In the genomic region with DNA sequence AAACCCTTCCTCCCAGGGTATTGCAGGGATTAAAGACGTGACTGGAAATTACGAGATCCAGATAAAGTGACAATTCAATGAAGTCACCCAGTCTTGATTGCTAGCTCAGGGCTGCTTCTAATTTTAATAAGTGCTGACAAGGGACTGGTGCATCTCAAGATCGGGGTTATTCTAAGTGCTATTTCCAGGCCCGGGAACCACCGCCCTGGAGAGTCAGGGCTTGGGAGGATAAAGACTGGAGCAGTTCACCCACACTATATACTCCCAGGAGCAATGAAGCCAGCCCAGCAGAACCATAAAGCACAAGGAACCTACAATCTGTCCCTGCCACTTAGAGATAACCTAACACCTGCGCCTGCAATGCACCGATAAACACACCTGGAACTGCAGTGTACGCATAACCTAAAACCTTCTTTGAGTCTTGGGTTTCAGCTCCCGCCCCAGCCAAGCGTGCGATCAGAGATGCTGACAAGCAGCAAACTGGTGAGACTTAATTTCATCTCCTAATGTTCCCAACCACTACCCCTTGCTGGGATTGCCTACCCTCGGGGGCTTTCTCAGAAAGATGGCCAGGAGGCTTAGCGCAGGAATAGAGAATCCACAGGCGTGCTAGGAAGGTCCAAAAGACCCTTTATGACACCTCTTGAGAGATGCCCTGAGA, we compare ENCODE assay signal across 22 mouse cellular contexts.
DNase-seq lines count a peak whose midpoint lies in the region; ATAC-seq lines count a peak whose summit lies in the region.
"Had no signal": no experiment of that assay in that cellular context is flagged by ENCODE, and none has a peak within 500 bp of the region (broad histone marks: within the 10 kb centered on the region; RNA-seq: fewer than 3 reads in every experiment).

No protein-coding gene starts in this region.

- no peak overlapping the region; the same call in 1 of the 2 replicates for H3K27ac ChIP-seq in heart, embryonic 10.5 days
- peak overlapping the region; percentile 27; the same call in 1 of the 2 replicates for H3K27ac ChIP-seq in heart, embryonic 15.5 days
- H3K27ac ChIP-seq in kidney, embryonic 15.5 days, result no peak overlapping the region
- H3K27ac ChIP-seq: embryonic facial prominence, embryonic 15.5 days; forebrain, embryonic 10.5 days; gastrocnemius, adult 2 months; heart, adult 2 months; hindbrain, embryonic 15.5 days had no signal

- H3K4me2 ChIP-seq in heart, embryonic 15.5 days, result no peak overlapping the region
- H3K4me2 ChIP-seq in kidney, embryonic 15.5 days, result no peak overlapping the region
- H3K4me2 ChIP-seq: embryonic facial prominence, embryonic 15.5 days; hindbrain, embryonic 15.5 days had no signal

- no peaks in the 10 kb centered on the region for H3K36me3 ChIP-seq in heart, embryonic 10.5 days
- H3K36me3 ChIP-seq in heart, embryonic 15.5 days, result no peaks in the 10 kb centered on the region
- H3K36me3 ChIP-seq in kidney, embryonic 15.5 days, result no peaks in the 10 kb centered on the region
- H3K36me3 ChIP-seq: embryonic facial prominence, embryonic 15.5 days; forebrain, embryonic 10.5 days; hindbrain, embryonic 15.5 days had no signal

- peak; percentile 69; the same call in 1 of the 2 replicates for ATAC-seq in heart, embryonic 15.5 days (replicated peaks; ENCODE audit: insufficient number of reproducible peaks, insufficient read depth, low FRiP score, low read depth)
- ATAC-seq in kidney, embryonic 15.5 days (replicated peaks; ENCODE audit: low FRiP score), result peak; percentile 44; the same call in 1 of the 2 replicates
- ATAC-seq: forebrain, embryonic 14.5 days; intestine, embryonic 16.5 days had no signal

- H3K27me3 ChIP-seq in heart, embryonic 10.5 days (ENCODE audit: insufficient read depth, poor library complexity, severe bottlenecking), result no peaks in the 10 kb centered on the region
- no peaks in the 10 kb centered on the region for H3K27me3 ChIP-seq in heart, embryonic 15.5 days
- H3K27me3 ChIP-seq in kidney, embryonic 15.5 days, result no peaks in the 10 kb centered on the region
- H3K27me3 ChIP-seq: embryonic facial prominence, embryonic 15.5 days; hindbrain, embryonic 15.5 days had no signal

- H3K4me3 ChIP-seq in heart, embryonic 10.5 days, result no peak overlapping the region
- H3K4me3 ChIP-seq in heart, embryonic 15.5 days, result no peak overlapping the region
- no peak overlapping the region for H3K4me3 ChIP-seq in kidney, embryonic 15.5 days (replicated peaks)
- H3K4me3 ChIP-seq: embryonic facial prominence, embryonic 15.5 days; erythroblast, embryonic 14.5 days; forebrain, embryonic 10.5 days; gastrocnemius, adult 2 months; heart, adult 2 months; hindbrain, embryonic 15.5 days had no signal

- 70% methylated on average over 14 of the region's 14 CpGs for WGBS in heart, embryonic 10.5 days
- WGBS in heart, embryonic 15.5 days, result 59% methylated on average over 14 of the region's 14 CpGs
- WGBS in kidney, embryonic 15.5 days, result 65% methylated on average over 14 of the region's 14 CpGs

- H3K4me1 ChIP-seq in heart, embryonic 10.5 days, result peaks cover 32% of the 10 kb centered on the region; the same call in 1 of the 2 replicates
- peaks cover 27% of the 10 kb centered on the region for H3K4me1 ChIP-seq in heart, embryonic 15.5 days (replicated peaks)
- peaks cover 16% of the 10 kb centered on the region for H3K4me1 ChIP-seq in kidney, embryonic 15.5 days
- H3K4me1 ChIP-seq: hindbrain, embryonic 15.5 days had no signal

- H3K9ac ChIP-seq in heart, embryonic 15.5 days, result no peak overlapping the region
- H3K9ac ChIP-seq in kidney, embryonic 15.5 days, result no peak overlapping the region
- H3K9ac ChIP-seq: embryonic facial prominence, embryonic 15.5 days; hindbrain, embryonic 15.5 days had no signal

- DNase-seq in heart, embryonic 10.5 days (ENCODE audit: low spot score), result peak; percentile 70
- DNase-seq in heart, adult 8-10 months (ENCODE audit: low spot score), result no peak
- DNase-seq in heart, postnatal 4 days, result no peak
- DNase-seq in kidney, postnatal 36 days, result no peak
- peak; percentile 28 for DNase-seq in testis, postnatal 10 days (ENCODE audit: low spot score)
- no peak for DNase-seq in testis, postnatal 14 days (ENCODE audit: low spot score)
- DNase-seq: adrenal gland, adult 2 months; adrenal gland, postnatal 25 days; cerebellum, adult 18-20 months; cerebellum, adult 9-11 months; cerebellum, postnatal 36 days; gastrocnemius, adult 2 months; kidney, adult 2 months had no signal

- H3K9me3 ChIP-seq in heart, embryonic 10.5 days, result no peaks in the 10 kb centered on the region
- H3K9me3 ChIP-seq in heart, embryonic 15.5 days (replicated peaks), result no peaks in the 10 kb centered on the region
- H3K9me3 ChIP-seq in kidney, embryonic 15.5 days (replicated peaks), result no peaks in the 10 kb centered on the region
- H3K9me3 ChIP-seq: embryonic facial prominence, embryonic 15.5 days; forebrain, embryonic 10.5 days; hindbrain, embryonic 15.5 days had no signal

Comparison
In these comparisons a context has a peak if more than half of its experiments do, and no peak if none do; other contexts are left out.
1. DNase-seq: peak in heart, embryonic 10.5 days (single experiment) and testis, postnatal 10 days (single experiment); none in heart, adult 8-10 months (single experiment), heart, postnatal 4 days (single experiment), kidney, postnatal 36 days (0 of 2) and testis, postnatal 14 days (single experiment).